Mouse (Mus musculus) olfactory bulb, adult 2 months (tissue): ENCODE measurements at regions not wholly inside any gene's neighbourhood (a gene's known extent, or its start where the extent isn't known, plus 50 kb on each side); places are given as distances from the start of the nearest gene placed in this dataset.

ENCODE experiments used
- CTCF ChIP-seq: fragments of 200-500 bp; IDR thresholded peaks from 2 replicates; pipeline ENCODE4 v1.5.1; 2012; ENCODE audit warnings: low read depth, mild to moderate bottlenecking, low read length, moderate library complexity; ENCODE audit not compliant: insufficient read depth
- POLR2A ChIP-seq: fragments of 200-500 bp; IDR thresholded peaks from 2 replicates; pipeline ENCODE4 v1.6.1; 2012; ENCODE audit warnings: mild to moderate bottlenecking, low read depth, low read length, moderate library complexity; ENCODE audit not compliant: insufficient read depth

DNA sequence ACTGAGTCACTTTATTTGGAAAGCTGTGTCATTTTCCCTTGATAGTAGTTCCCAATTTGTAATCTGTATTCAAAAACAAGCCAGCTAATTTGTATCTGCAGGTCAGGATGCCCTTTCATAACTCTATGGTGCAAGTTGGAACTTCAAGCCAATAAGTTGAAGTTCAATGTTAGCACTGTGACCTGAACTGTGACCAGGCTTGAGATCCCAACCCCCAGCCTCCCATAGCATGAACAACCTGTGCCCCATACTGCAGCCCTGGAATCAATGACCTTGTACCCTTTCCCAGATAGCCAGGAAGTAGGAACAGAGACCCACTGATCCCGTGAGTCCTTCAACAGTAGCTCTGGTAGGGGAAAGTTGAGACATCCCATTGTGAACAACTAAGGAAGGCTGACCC, 52.5 kb upstream of the Gm9747 start:
- no peak for TF ChIP-seq CTCF
- TF ChIP-seq POLR2A: no peak
